Mouse (Mus musculus) heart, postnatal 25 days (tissue): ENCODE results near the gene Smim5. TPM values are rescaled to one million over a fixed set of nuclear protein-coding genes. Genes with fewer than 3 reads are reported as not detected.
A peak's percentile ranks its signal among the peaks of the same experiment; 100 is the strongest.
"Not testable (repeated sequence)": the region's sequence is repeated elsewhere in the genome, so short reads cannot be mapped to it uniquely, and the experiment has no call there.

Experiments
- DNase-seq: peaks from one replicate; pipeline ENCODE4 v3.0.0; 2022; ENCODE audit warnings: low spot score
- intact Hi-C: fragments of 180-260 bp; cut with DNase I; formaldehyde crosslinking; loops from one replicate; pipeline ENCODE4 v1.15.1; 2025
- total RNA-seq, 2 experiments: library from RNA; stranded (reverse); gene quantifications; 2 replicates each; pipeline ENCODE4 v1.2.3; 2021

The Smim5 gene
- total RNA-seq: 10 to 100 TPM; 19.7 to 20.2 TPM

GRCm38 (mm10) chr11:115899486-115900266 lies at the start of gene Smim5:
Smim5 (plus strand) TSS chr11:115899966.
- DNase-seq: peak; percentile 53
- intact Hi-C loops: no loop called here

- no peak for DNase-seq
- intact Hi-C loops: no loop called here
These were observed 45.1 kb upstream of the Smim5 start for GRCm38 (mm10) chr11:115854674-115855073.

- DNase-seq, intact Hi-C loops: not testable (repeated sequence)
These were observed 42.6 kb upstream of the Smim5 start for GRCm38 (mm10) chr11:115857146-115857545.

- DNase-seq: no peak
- intact Hi-C loops: loop anchor here (2.0 kb wide), 1 partner anchor 31 kb away; no protein-coding TSS in a partner anchor
These were observed 41.8 kb upstream of the Smim5 start for GRCm38 (mm10) chr11:115857936-115858335.

DNA sequence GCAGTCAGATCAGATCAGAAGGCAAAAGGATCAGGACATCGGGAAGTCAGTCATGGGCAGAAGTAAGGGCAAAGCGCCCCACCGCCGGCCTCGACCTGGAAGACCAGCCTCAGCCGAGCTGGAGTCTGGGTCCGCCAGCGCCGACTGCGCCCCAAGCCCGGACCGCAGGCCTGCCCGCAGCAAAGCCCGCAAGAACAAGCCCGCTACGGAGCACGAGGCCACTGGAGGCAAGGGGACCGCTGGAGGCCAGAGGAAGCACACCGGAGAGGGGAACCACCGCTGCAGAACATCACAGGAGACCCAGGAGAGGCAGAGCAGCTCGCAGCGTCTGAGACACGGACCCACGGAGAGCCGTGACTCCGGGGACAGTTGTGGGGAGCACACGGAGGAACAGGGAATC lies 41.4 kb upstream of the Smim5 start, which contains the start of gene Myo15b:
Gene Myo15b (plus strand): TSS at position 53 of the 400 bp plus-strand sequence.
- DNase-seq: no peak
- intact Hi-C loops: loop anchor here (2.0 kb wide), 1 partner anchor 32 kb away; no protein-coding TSS in a partner anchor

GRCm38 (mm10) chr11:115859143-115859945 lies 40.4 kb upstream of the Smim5 start:
- intact Hi-C loops: loop anchor here (1.0 to 2.0 kb wide), 2 partner anchors 33 to 137 kb away; no protein-coding TSS in a partner anchor
- DNase-seq: peak; percentile 74

DNA sequence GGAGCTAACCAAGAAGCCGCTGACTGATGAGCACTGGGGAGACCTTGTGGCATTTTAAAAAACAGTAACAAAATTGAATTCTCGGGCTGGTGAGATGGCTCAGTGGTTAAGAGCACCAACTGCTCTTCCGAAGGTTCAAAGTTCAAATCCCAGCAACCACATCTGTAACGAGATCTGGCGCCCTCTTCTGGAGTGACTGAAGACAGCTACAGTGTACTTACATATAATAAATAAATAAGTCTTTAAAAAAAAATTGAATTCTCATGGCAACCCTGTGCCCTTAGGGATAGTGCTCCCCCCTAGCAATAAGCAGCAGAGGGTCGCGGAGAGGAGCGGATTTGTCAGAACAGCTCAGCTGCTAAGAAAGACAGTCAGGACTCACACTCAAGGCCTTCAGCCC lies 35.9 kb upstream of the Smim5 start:
- no peak for DNase-seq

DNA sequence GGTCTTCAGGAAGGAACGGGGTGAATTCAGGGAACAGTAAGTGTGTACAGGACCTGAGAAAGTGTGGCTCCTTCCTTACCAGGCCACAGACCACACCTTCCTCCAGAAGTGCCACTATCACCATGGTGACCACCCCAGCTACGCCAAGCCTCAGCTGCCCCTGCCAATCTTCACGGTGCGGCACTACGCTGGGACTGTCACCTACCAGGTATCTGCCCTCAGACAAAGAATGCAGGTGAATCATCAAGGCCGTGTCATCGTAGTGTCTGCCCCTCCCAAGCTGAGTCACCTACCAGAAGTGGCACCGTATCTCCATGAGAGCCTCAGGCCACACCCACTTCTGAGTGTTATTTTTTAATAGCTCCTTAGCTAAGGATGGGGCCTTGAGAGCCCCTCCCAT lies 30.4 kb upstream of the Smim5 start:
- no peak for DNase-seq
- intact Hi-C loops: no loop called here

More for the DNA sequence above, 35.9 kb upstream of the Smim5 start:
- intact Hi-C loops: no loop called here

DNA sequence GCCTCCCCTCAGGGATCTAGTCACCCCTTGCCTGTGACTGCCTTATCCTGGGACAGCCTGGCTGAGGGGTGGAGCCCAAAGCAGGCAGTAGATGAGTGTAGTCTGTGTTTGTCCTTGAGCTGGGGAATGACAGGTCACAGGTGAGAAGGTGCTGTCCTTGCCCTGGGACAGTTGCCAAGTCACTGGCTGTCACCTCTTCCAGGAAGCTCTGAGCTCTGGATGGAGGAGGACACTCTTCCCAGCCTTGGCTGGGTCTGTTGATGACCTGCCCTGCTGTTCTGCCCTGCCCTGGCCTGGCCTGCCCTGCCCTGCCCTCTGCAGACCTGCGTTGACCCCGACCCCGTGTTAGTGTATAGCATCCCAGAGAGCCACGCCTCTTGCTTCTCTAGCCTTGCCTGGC lies 27.3 kb upstream of the Smim5 start:
- DNase-seq: no peak
- intact Hi-C loops: no loop called here

DNA sequence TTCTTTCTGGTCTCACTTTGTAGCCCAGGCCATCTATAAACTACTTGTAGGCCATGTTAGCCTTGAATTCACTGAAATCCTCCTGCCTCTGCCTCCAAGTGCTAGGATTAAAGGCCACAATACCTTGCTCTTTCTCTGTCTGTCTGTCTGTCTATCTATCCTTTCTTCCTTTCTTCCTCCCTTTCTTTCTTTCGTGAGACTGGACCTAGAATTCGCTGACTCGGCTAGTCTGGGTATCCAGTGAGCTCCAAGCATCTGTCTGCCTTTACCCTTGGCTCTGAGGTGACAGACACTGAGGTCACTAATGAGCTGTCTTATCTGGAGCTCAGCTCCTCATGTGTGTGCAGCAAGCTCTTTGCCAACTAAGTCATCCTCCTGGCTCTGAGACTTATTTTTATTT lies 23.8 kb upstream of the Smim5 start:
- DNase-seq: no peak
- intact Hi-C loops: no loop called here

GRCm38 (mm10) chr11:115876438-115876837 lies 23.3 kb upstream of the Smim5 start:
- intact Hi-C loops: no loop called here
- no peak for DNase-seq

DNA sequence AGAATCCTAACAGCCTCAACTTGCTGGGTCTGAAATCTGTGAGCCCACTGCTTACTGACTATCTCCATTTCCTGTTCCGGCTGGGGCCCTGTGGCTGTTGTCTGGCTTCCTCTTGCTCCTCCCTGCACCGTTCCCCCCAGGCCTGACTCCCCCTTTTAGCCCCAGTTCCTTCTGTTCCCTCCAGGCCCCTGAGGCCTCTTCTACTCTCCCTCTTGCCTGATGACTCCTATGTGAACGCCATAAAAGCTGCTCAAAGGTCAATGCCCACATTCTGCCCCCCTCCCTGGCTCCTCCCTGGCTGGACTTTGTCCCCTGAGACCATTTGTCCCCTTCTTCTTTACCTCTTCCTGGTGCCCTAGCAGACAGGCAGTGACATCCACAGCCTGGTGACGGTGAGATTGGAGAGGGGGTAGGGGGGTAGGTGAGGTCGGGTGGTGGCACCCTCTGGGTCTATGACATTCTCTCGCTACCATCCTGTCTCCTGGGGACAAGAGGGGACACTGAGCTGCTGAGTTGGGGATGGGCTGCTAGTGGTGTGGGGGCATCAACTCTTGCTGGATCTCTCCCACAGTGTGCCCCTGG lies 22.5 kb upstream of the Smim5 start:
- no peak for DNase-seq
- intact Hi-C loops: no loop called here

DNA sequence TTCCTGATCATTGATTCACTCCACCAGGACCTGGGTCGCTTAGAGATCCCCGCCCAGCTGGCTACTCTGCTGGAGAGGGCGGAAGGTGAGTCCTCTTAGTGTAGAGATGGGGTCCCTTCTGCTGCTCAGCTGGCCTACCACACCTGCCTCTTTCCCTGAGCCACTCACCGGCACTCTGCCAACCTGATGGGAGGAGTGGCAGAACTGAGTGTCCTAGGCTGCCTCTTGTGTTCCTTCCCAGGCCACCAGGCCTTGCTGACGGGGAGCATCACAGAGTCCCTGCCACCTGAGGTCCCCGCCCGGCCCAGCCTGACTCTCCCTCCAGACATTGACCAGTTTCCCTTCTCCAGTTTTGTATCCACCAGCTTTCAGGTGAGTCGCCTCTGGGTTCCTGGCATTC lies 21.7 kb upstream of the Smim5 start:
- intact Hi-C loops: no loop called here

GRCm38 (mm10) chr11:115881002-115881401 lies 18.8 kb upstream of the Smim5 start:
- intact Hi-C loops: loop anchor here (5.0 kb wide), 1 partner anchor 159 kb away; no protein-coding TSS in a partner anchor

More for the DNA sequence above, 21.7 kb upstream of the Smim5 start:
- DNase-seq: no peak

GRCm38 (mm10) chr11:115883251-115883650 lies 16.5 kb upstream of the Smim5 start:
- intact Hi-C loops: loop anchor here (5.0 kb wide), 1 partner anchor 161 kb away; no protein-coding TSS in a partner anchor
- no peak for DNase-seq

More at GRCm38 (mm10) chr11:115881002-115881401, 18.8 kb upstream of the Smim5 start:
- no peak for DNase-seq

- DNase-seq: no peak
- intact Hi-C loops: loop anchor here (5.0 kb wide), 1 partner anchor 162 kb away; no protein-coding TSS in a partner anchor
These were observed 15.4 kb upstream of the Smim5 start for GRCm38 (mm10) chr11:115884361-115884760.

- no peak for DNase-seq
- intact Hi-C loops: no loop called here
These were observed 14.5 kb upstream of the Smim5 start for GRCm38 (mm10) chr11:115885281-115885680.

DNA sequence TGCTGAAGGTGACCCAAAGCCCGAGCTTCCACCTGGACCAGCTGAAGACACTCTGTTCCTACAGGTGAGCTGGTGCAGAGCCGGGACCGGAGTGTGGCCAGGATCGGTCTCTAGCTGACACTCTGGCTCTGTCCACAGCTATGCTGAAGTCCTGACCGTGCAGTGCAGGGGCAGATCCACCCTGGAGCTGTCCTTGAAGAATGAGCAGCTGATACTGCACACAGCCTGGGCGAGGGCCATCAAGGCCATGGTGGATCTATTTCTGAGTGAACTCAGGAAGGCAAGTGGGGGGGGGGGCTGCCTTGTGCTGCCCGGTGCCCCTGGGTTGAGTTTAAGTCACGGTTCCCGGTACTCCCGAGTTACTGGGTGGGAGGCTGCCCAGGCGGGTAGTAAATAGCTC lies 13.3 kb upstream of the Smim5 start:
- no peak for DNase-seq
- intact Hi-C loops: no loop called here

GRCm38 (mm10) chr11:115888020-115888419 lies 11.7 kb upstream of the Smim5 start:
- intact Hi-C loops: no loop called here
- no peak for DNase-seq

GRCm38 (mm10) chr11:115889159-115889558 lies 10.6 kb upstream of the Smim5 start:
- intact Hi-C loops: no loop called here
- DNase-seq: no peak
